Mouse (Mus musculus) neural tube, embryonic 12.5 days (tissue): ENCODE measurements around the gene Gm49673. TPM values are rescaled to one million over a fixed set of nuclear protein-coding genes. Genes with fewer than 3 reads are reported as not detected.
"Not testable (repeated sequence)": the region's sequence is repeated elsewhere in the genome, so short reads cannot be mapped to it uniquely, and the experiment has no call there.

Source experiments
- ATAC-seq: fragments of 200-750 bp; cut with Nextera tagmentation; 2 replicates; pipeline ENCODE4 v1.8.0; 2017; ENCODE audit warnings: low read depth, mild to moderate bottlenecking, moderate TSS enrichment, moderate library complexity; ENCODE audit not compliant: low FRiP score
- H3K27ac ChIP-seq: fragments of 300-500 bp; sonication (generic); 2 replicates; pipeline ENCODE4 v1.5.1; 2016
- H3K27me3 ChIP-seq: fragments of 300-500 bp; sonication (generic); replicated peaks from 2 replicates; pipeline ENCODE4 v1.6.1; 2016; ENCODE audit warnings: mild to moderate bottlenecking
- H3K36me3 ChIP-seq: fragments of 300-500 bp; sonication (generic); 2 replicates; pipeline ENCODE4 v1.6.1; 2016; ENCODE audit warnings: mild to moderate bottlenecking
- H3K4me1 ChIP-seq: fragments of 300-500 bp; sonication (generic); 2 replicates; pipeline ENCODE4 v1.6.1; 2016
- H3K4me2 ChIP-seq: fragments of 300-500 bp; sonication (generic); replicated peaks from 2 replicates; pipeline ENCODE4 v1.6.1; 2016; ENCODE audit warnings: mild to moderate bottlenecking
- H3K4me3 ChIP-seq: fragments of 300-500 bp; sonication (generic); 2 replicates; pipeline ENCODE4 v1.5.1; 2016
- H3K9ac ChIP-seq: fragments of 300-500 bp; sonication (generic); 2 replicates; pipeline ENCODE4 v1.6.1; 2016; ENCODE audit warnings: mild to moderate bottlenecking
- H3K9me3 ChIP-seq: fragments of 300-500 bp; sonication (generic); 2 replicates; pipeline ENCODE4 v1.6.1; 2016; ENCODE audit warnings: mild to moderate bottlenecking
- WGBS: fragments of 180-500 bp; shearing (Covaris S2); methylation state at CpG from one replicate; pipeline ENCODE4 v1.1.7; 2016; 5-methylcytosine and 5-hydroxymethylcytosine counted together
- polyA plus RNA-seq: library from polyadenylated mRNA; unstranded; fragments of >200 nt; fragmentation: Nextera tagmentation; extraction: Ambion mirVana; gene quantifications from 2 replicates; pipeline ENCODE4 v1.2.1, GENCODE M21; 2016

Gene Gm49673
- polyA plus RNA-seq, result 0.30 TPM in 1 of 2 replicates, not detected in the other

- H3K9me3 ChIP-seq, H3K4me1 ChIP-seq, H3K36me3 ChIP-seq, H3K27ac ChIP-seq, H3K27me3 ChIP-seq: not testable (repeated sequence)
- Histone ChIP-seq H3K9ac (peak within 1 kb of the TSS; percentile 53), H3K4me2 (peak within 1 kb of the TSS; percentile 57), H3K4me3 (peak within 1 kb of the TSS; percentile 46)
- peak; percentile 98 for ATAC-seq
- WGBS, result 1% methylated on average over 46 of the region's 67 CpGs
Observed at GRCm38 (mm10) chr17:8147439-8148316, at the start of gene Gm49673, which contains the start of gene Rnaset2a. Gm49673 (minus strand) TSS chr17:8147788. Rnaset2a (minus strand) TSS chr17:8148097.

GRCm38 (mm10) chr17:8195685-8196376, 48.2 kb upstream of the Gm49673 start:
- Histone ChIP-seq H3K36me3 (peaks cover 31% of the 10 kb centered on the region), H3K4me2 (no peak overlapping the region), H3K9me3 (no peaks in the 10 kb centered on the region), H3K4me1 (no peaks in the 10 kb centered on the region), H3K9ac (no peak overlapping the region), H3K27me3 (no peaks in the 10 kb centered on the region), H3K27ac (no peak overlapping the region), H3K4me3 (no peak overlapping the region)
- 94% methylated on average over 8 of the region's 8 CpGs for WGBS
- ATAC-seq, result no peak

GRCm38 (mm10) chr17:8193678-8194077, 46.1 kb upstream of the Gm49673 start:
- H3K9me3 ChIP-seq, result no peaks in the 10 kb centered on the region
- no peak overlapping the region for H3K9ac ChIP-seq
- no peak overlapping the region for H3K4me2 ChIP-seq
- peaks cover 45% of the 10 kb centered on the region for H3K36me3 ChIP-seq
- H3K27ac ChIP-seq, result no peak overlapping the region
- no peaks in the 10 kb centered on the region for H3K27me3 ChIP-seq
- 89% methylated on average over 8 of the region's 8 CpGs for WGBS
- ATAC-seq, result no peak
- H3K4me3 ChIP-seq, result no peak overlapping the region
- no peaks in the 10 kb centered on the region for H3K4me1 ChIP-seq

- H3K4me1 ChIP-seq, result no peaks in the 10 kb centered on the region
- no peak overlapping the region for H3K4me2 ChIP-seq
- no peak overlapping the region for H3K4me3 ChIP-seq
- no peak for ATAC-seq
- no peaks in the 10 kb centered on the region for H3K9me3 ChIP-seq
- no peaks in the 10 kb centered on the region for H3K27me3 ChIP-seq
- no peak overlapping the region for H3K9ac ChIP-seq
- H3K27ac ChIP-seq, result no peak overlapping the region
- H3K36me3 ChIP-seq, result peaks cover 69% of the 10 kb centered on the region
- 89% methylated on average over 7 of the region's 7 CpGs for WGBS
Observed at GRCm38 (mm10) chr17:8184217-8184616, 36.6 kb upstream of the Gm49673 start.

GRCm38 (mm10) chr17:8183815-8184214, 36.2 kb upstream of the Gm49673 start:
- Histone ChIP-seq H3K9ac (no peak overlapping the region), H3K4me3 (no peak overlapping the region), H3K27ac (no peak overlapping the region), H3K4me2 (no peak overlapping the region), H3K4me1 (no peaks in the 10 kb centered on the region), H3K9me3 (no peaks in the 10 kb centered on the region), H3K36me3 (peaks cover 69% of the 10 kb centered on the region), H3K27me3 (no peaks in the 10 kb centered on the region)
- WGBS, result 83% methylated on average over 5 of the region's 5 CpGs
- no peak for ATAC-seq

- no peak overlapping the region for H3K9ac ChIP-seq
- WGBS, result 72% methylated on average over 5 of the region's 5 CpGs
- ATAC-seq, result no peak
- no peak overlapping the region for H3K27ac ChIP-seq
- H3K36me3 ChIP-seq, result peaks cover 60% of the 10 kb centered on the region
- no peak overlapping the region for H3K4me2 ChIP-seq
- no peaks in the 10 kb centered on the region for H3K9me3 ChIP-seq
- no peak overlapping the region for H3K4me3 ChIP-seq
- H3K4me1 ChIP-seq, result no peaks in the 10 kb centered on the region
- H3K27me3 ChIP-seq, result no peaks in the 10 kb centered on the region
Observed at GRCm38 (mm10) chr17:8177090-8177489, 29.5 kb upstream of the Gm49673 start.

- no peak overlapping the region for H3K27ac ChIP-seq
- WGBS, result 64% methylated on average over 4 of the region's 4 CpGs
- no peak for ATAC-seq
- H3K4me1 ChIP-seq, result no peaks in the 10 kb centered on the region
- H3K27me3 ChIP-seq, result no peaks in the 10 kb centered on the region
- peaks cover 54% of the 10 kb centered on the region for H3K36me3 ChIP-seq
- H3K9me3 ChIP-seq, result no peaks in the 10 kb centered on the region
- H3K9ac ChIP-seq, result no peak overlapping the region
- H3K4me3 ChIP-seq, result no peak overlapping the region
- H3K4me2 ChIP-seq, result no peak overlapping the region
Observed at GRCm38 (mm10) chr17:8171081-8171480, 23.5 kb upstream of the Gm49673 start.

GRCm38 (mm10) chr17:8170331-8170730, 22.7 kb upstream of the Gm49673 start:
- no peak overlapping the region for H3K27ac ChIP-seq
- H3K4me1 ChIP-seq, result no peaks in the 10 kb centered on the region
- WGBS, result 88% methylated on average over 7 of the region's 7 CpGs
- no peaks in the 10 kb centered on the region for H3K9me3 ChIP-seq
- H3K27me3 ChIP-seq, result no peaks in the 10 kb centered on the region
- H3K4me2 ChIP-seq, result no peak overlapping the region
- no peak for ATAC-seq
- no peak overlapping the region for H3K4me3 ChIP-seq
- peaks cover 46% of the 10 kb centered on the region for H3K36me3 ChIP-seq
- H3K9ac ChIP-seq, result no peak overlapping the region

- not testable (repeated sequence) for H3K27me3 ChIP-seq, H3K27ac ChIP-seq, H3K4me2 ChIP-seq, H3K9ac ChIP-seq, H3K4me1 ChIP-seq, ATAC-seq, H3K9me3 ChIP-seq, H3K4me3 ChIP-seq
- WGBS, result 95% methylated on average over 7 of the region's 8 CpGs
- H3K36me3 ChIP-seq, result peaks cover 25% of the 10 kb centered on the region
Observed at GRCm38 (mm10) chr17:8167436-8167835, 19.8 kb upstream of the Gm49673 start.

- H3K27me3 ChIP-seq, H3K9me3 ChIP-seq, H3K27ac ChIP-seq, H3K4me1 ChIP-seq, ATAC-seq, H3K9ac ChIP-seq: not testable (repeated sequence)
- H3K36me3 ChIP-seq, result peaks cover 16% of the 10 kb centered on the region
- H3K4me2 ChIP-seq, result peak overlapping the region; percentile 49
- 0 out of 2 replicates have a peak overlapping the region, but pooled peaks have one; percentile 55 for H3K4me3 ChIP-seq
- WGBS, result 63% methylated on average over 2 of the region's 3 CpGs
Observed at GRCm38 (mm10) chr17:8166454-8166853, 18.9 kb upstream of the Gm49673 start.

GRCm38 (mm10) chr17:8165977-8166376, 18.4 kb upstream of the Gm49673 start:
- H3K9me3 ChIP-seq, H3K27me3 ChIP-seq, H3K27ac ChIP-seq, ATAC-seq, H3K4me1 ChIP-seq, H3K9ac ChIP-seq: not testable (repeated sequence)
- Histone ChIP-seq H3K4me2 (peak overlapping the region; percentile 49), H3K4me3 (peak overlapping the region; percentile 55), H3K36me3 (peaks cover 14% of the 10 kb centered on the region)
- 2% methylated on average over 11 of the region's 11 CpGs for WGBS

- Histone ChIP-seq H3K36me3 (peaks cover 11% of the 10 kb centered on the region), H3K4me3 (peak overlapping the region; percentile 55), H3K9ac (peak overlapping the region; percentile 60), H3K4me2 (peak overlapping the region; percentile 49)
- H3K9me3 ChIP-seq, H3K27me3 ChIP-seq, H3K4me1 ChIP-seq, ATAC-seq, H3K27ac ChIP-seq: not testable (repeated sequence)
- under 1% methylated on average over 38 of the region's 42 CpGs for WGBS
Observed at GRCm38 (mm10) chr17:8165608-8165945, 18.0 kb upstream of the Gm49673 start.
